Mouse (Mus musculus) kidney, postnatal 0 days (tissue): ENCODE measurements around the gene Eif6. TPM values are rescaled to one million over a fixed set of nuclear protein-coding genes. Genes with fewer than 3 reads are reported as not detected.
A peak's percentile ranks its signal among the peaks of the same experiment; 100 is the strongest.
"Not testable (repeated sequence)": the region's sequence is repeated elsewhere in the genome, so short reads cannot be mapped to it uniquely, and the experiment has no call there.

Experiments
- ATAC-seq: fragments of 200-750 bp; cut with Nextera tagmentation; replicated peaks from 2 replicates; pipeline ENCODE4 v1.8.0; 2017; ENCODE audit warnings: low read depth, moderate number of reproducible peaks, moderate TSS enrichment, moderate library complexity; ENCODE audit not compliant: low FRiP score
- DNase-seq: peaks from one replicate; pipeline ENCODE4 v3.0.0-alpha.2; 2016; ENCODE audit warnings: low spot score
- H3K27ac ChIP-seq: fragments of 300-500 bp; sonication (generic); 2 replicates; pipeline ENCODE4 v1.5.1; 2014; ENCODE audit warnings: mild to moderate bottlenecking
- H3K27me3 ChIP-seq: fragments of 300-500 bp; sonication (generic); 2 replicates; pipeline ENCODE4 v1.6.1; 2014; ENCODE audit warnings: low read length, mixed read lengths; ENCODE audit not compliant: insufficient read depth
- H3K36me3 ChIP-seq: fragments of 300-500 bp; sonication (generic); 2 replicates; pipeline ENCODE4 v1.6.1; 2014; ENCODE audit warnings: low read length, mixed read lengths; ENCODE audit not compliant: insufficient read depth
- H3K4me1 ChIP-seq: fragments of 300-500 bp; sonication (generic); replicated peaks from 2 replicates; pipeline ENCODE4 v1.6.1; 2014; ENCODE audit warnings: antibody characterized with exemption, low read length, mixed read lengths; ENCODE audit not compliant: insufficient read depth
- H3K4me2 ChIP-seq: fragments of 300-500 bp; sonication (generic); 2 replicates; pipeline ENCODE4 v1.6.1; 2014; ENCODE audit warnings: mild to moderate bottlenecking, low read length, moderate library complexity, mixed read lengths
- H3K4me3 ChIP-seq: fragments of 300-500 bp; sonication (generic); replicated peaks from 2 replicates; pipeline ENCODE4 v1.5.1; 2014; ENCODE audit warnings: low read depth, low read length
- H3K9ac ChIP-seq: fragments of 300-500 bp; sonication (generic); 2 replicates; pipeline ENCODE4 v1.6.1; 2014; ENCODE audit warnings: low read depth, low read length
- H3K9me3 ChIP-seq: fragments of 300-500 bp; sonication (generic); replicated peaks from 2 replicates; pipeline ENCODE4 v1.6.1; 2016; ENCODE audit warnings: low read length, inconsistent platforms, mixed read lengths
- CTCF ChIP-seq: IDR thresholded peaks from 2 replicates; pipeline ENCODE4 v1.5.1; 2016; ENCODE audit warnings: antibody characterized with exemption, low read depth, mild to moderate bottlenecking, moderate library complexity
- WGBS: fragments of 180-500 bp; shearing (Covaris S2); extraction: QIAGEN DNeasy Blood & Tissue Kit; methylation state at CpG from one replicate; pipeline ENCODE4 v1.1.7; 2014; 5-methylcytosine and 5-hydroxymethylcytosine counted together
- polyA plus RNA-seq: library from polyadenylated mRNA; unstranded; fragments of >200 nt; fragmentation: Nextera tagmentation; extraction: Ambion mirVana; gene quantifications from 2 replicates; pipeline ENCODE4 v1.2.1, GENCODE M21; 2015

Gene Eif6
- polyA plus RNA-seq, 1 experiment from 2014 or later: 207 TPM

GRCm38 (mm10) chr2:155849464-155849863, 22.7 kb upstream of the Eif6 start:
- Histone ChIP-seq H3K4me3 (no peak overlapping the region), H3K4me2 (no peak overlapping the region), H3K4me1 (no peaks in the 10 kb centered on the region), H3K9ac (no peak overlapping the region), H3K36me3 (peaks cover 47% of the 10 kb centered on the region), H3K27ac (no peak overlapping the region), H3K9me3 (no peaks in the 10 kb centered on the region), H3K27me3 (no peaks in the 10 kb centered on the region)
- ATAC-seq (no peak), DNase-seq (no peak)
- WGBS: 56% methylated on average over 7 of the region's 7 CpGs
- no peak for TF ChIP-seq CTCF

DNA sequence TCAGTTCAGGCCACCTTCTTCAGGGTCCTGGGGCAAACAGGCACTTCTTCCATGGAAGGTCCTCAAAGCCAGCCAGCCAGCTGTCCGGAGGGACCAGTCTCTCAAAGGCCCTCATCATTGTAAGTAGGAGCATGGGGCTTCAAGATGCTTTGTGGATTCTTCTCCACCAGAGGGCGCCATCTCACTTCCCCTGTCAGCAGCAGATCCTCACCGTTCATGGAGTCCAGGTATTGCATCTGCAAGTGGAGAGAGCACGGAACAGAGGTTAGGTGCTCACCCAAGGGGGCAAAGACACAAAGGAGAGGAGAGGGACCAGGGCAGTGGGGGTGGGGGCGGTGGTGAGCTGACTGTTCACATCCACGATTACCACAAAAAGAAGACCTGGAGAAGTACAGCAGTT, 21.6 kb upstream of the Eif6 start:
- 27% methylated on average over 6 of the region's 6 CpGs for WGBS
- H3K27me3 ChIP-seq: no peaks in the 10 kb centered on the region
- H3K4me3 ChIP-seq: no peak overlapping the region
- TF ChIP-seq CTCF: peak; percentile 97
- no peak for ATAC-seq
- no peaks in the 10 kb centered on the region for H3K9me3 ChIP-seq
- no peak overlapping the region for H3K9ac ChIP-seq
- H3K4me2 ChIP-seq: no peak overlapping the region
- H3K36me3 ChIP-seq: peaks cover 42% of the 10 kb centered on the region
- DNase-seq: peak; percentile 89
- no peaks in the 10 kb centered on the region for H3K4me1 ChIP-seq
- H3K27ac ChIP-seq: no peak overlapping the region

- H3K4me2 ChIP-seq: no peak overlapping the region
- peaks cover 41% of the 10 kb centered on the region for H3K36me3 ChIP-seq
- ATAC-seq (no peak), DNase-seq (no peak)
- H3K27ac ChIP-seq: no peak overlapping the region
- no peaks in the 10 kb centered on the region for H3K9me3 ChIP-seq
- H3K9ac ChIP-seq: no peak overlapping the region
- no peak for TF ChIP-seq CTCF
- H3K27me3 ChIP-seq: no peaks in the 10 kb centered on the region
- no peaks in the 10 kb centered on the region for H3K4me1 ChIP-seq
- WGBS: 54% methylated on average over 8 of the region's 8 CpGs
- no peak overlapping the region for H3K4me3 ChIP-seq
Observed at GRCm38 (mm10) chr2:155846930-155847329, 20.2 kb upstream of the Eif6 start.

GRCm38 (mm10) chr2:155838961-155839360, 12.2 kb upstream of the Eif6 start:
- no peaks in the 10 kb centered on the region for H3K36me3 ChIP-seq
- H3K4me2 ChIP-seq: no peak overlapping the region
- 84% methylated on average over 4 of the region's 4 CpGs for WGBS
- ATAC-seq (no peak), DNase-seq (no peak)
- H3K9me3 ChIP-seq: no peaks in the 10 kb centered on the region
- no peak for TF ChIP-seq CTCF
- H3K27me3 ChIP-seq: no peaks in the 10 kb centered on the region
- H3K27ac ChIP-seq: no peak overlapping the region
- H3K4me3 ChIP-seq: no peak overlapping the region
- H3K9ac ChIP-seq: no peak overlapping the region
- no peaks in the 10 kb centered on the region for H3K4me1 ChIP-seq

DNA sequence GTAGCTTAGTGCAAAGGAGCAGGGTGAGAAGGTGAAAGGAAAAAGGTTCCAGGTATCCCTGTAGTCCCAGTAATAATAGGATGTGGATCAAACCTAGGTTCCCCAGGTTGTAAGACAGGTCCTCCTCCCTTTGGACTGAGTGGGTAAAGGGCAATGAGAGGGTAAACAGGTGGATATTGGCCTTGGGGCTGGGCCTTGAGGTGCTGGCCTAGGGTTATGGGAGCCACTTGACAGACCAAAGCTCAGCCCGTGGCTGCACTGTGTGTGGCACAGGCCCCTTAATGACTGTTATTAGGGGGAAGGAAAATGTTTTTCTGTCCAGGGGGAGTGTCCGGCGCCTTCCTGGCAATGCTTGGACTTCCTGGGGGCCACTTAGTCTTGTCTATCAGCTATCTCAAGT, 11.2 kb upstream of the Eif6 start:
- WGBS: 47% methylated on average over 3 of the region's 3 CpGs
- ATAC-seq (no peak), DNase-seq (no peak)
- no peak for TF ChIP-seq CTCF
- H3K4me2 ChIP-seq: no peak overlapping the region
- H3K9ac ChIP-seq: no peak overlapping the region
- H3K27me3 ChIP-seq: no peaks in the 10 kb centered on the region
- H3K36me3 ChIP-seq: no peaks in the 10 kb centered on the region
- H3K4me3 ChIP-seq: no peak overlapping the region
- H3K27ac ChIP-seq: no peak overlapping the region
- H3K9me3 ChIP-seq: no peaks in the 10 kb centered on the region
- H3K4me1 ChIP-seq: no peaks in the 10 kb centered on the region

GRCm38 (mm10) chr2:155834732-155835131, 8.0 kb upstream of the Eif6 start, which contains the start of gene Fam83c:
Fam83c (minus strand) TSS chr2:155834854.
- H3K9ac ChIP-seq: no peak within 1 kb of the TSS
- no peak within 1 kb of the TSS for H3K27ac ChIP-seq
- no peak within 1 kb of the TSS for H3K4me2 ChIP-seq
- H3K36me3 ChIP-seq: no peaks in the 10 kb centered on the region
- ATAC-seq (no peak), DNase-seq (no peak)
- H3K27me3 ChIP-seq: no peaks in the 10 kb centered on the region
- H3K4me1 ChIP-seq: no peaks in the 10 kb centered on the region
- no peaks in the 10 kb centered on the region for H3K9me3 ChIP-seq
- no peak within 1 kb of the TSS for H3K4me3 ChIP-seq
- 65% methylated on average over 9 of the region's 9 CpGs for WGBS
- TF ChIP-seq CTCF: no peak

GRCm38 (mm10) chr2:155832087-155832486, 5.4 kb upstream of the Eif6 start:
- not testable (repeated sequence) for H3K36me3 ChIP-seq, H3K27me3 ChIP-seq, DNase-seq, H3K4me1 ChIP-seq, H3K4me3 ChIP-seq, H3K27ac ChIP-seq, H3K9me3 ChIP-seq, H3K4me2 ChIP-seq, H3K9ac ChIP-seq, ATAC-seq
- TF ChIP-seq CTCF: peak; percentile 47
- WGBS: 77% methylated on average over 1 of the region's 1 CpGs
